Mouse (Mus musculus): ENCODE data around the gene Atp8b3. TPM values are rescaled to one million over a fixed set of nuclear protein-coding genes. Genes with fewer than 3 reads are reported as not detected.

The Atp8b3 gene
- 0.84 and 0.96 TPM in 2 replicates for polyA plus RNA-seq (2014; fragmentation: Nextera tagmentation; extraction: Ambion mirVana)

DNA sequence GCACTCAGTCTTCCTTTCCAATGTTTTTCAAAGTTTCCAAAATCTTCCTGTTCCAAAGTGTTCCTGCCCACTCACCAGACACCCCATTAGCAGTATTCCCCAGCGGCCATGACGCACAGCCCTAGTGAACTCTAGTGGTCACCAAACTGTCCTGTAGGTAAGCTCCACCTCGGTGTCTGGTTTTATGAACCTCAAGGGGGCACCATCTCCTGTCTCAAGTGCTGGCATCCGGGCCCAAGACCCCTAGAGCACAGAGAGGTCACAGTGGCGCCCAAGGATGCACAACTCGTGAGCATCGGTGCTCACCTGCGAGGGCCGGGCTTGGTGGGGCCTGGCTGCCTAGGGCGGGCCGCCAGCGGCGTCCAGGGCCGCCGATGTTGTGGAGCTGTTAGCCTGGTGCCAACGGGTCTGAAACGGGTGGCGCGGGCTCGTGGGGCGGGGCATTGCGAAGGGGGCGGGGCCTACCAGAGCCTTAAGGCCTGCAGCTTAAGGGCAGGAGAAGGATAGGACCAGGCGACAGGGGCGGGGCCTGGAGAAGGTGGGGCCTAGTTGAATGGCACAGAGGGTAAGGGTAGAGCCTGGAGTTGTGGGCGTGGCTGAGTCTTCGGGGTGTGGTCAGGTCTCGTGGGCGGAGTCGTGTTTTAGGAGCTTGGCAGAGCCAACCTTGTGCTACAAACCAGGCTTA is at the start of gene Atp8b3:
Gene Atp8b3 (minus strand): TSS at position 415 of the 685 bp plus-strand sequence.
- Histone ChIP-seq H3K27me3 (ENCODE audit: control insufficient read depth, insufficient read depth, low read length) (peaks cover 21% of the 10 kb centered on the region), H3K4me3 (ENCODE audit: low read depth, low read length) (no peak within 1 kb of the TSS), H3K4me1 (ENCODE audit: control insufficient read depth, insufficient read depth, low read length) (no peaks in the 10 kb centered on the region), H3K4me2 (ENCODE audit: low read depth) (0 out of 2 replicates have a peak within 1 kb of the TSS, but pooled peaks have one; percentile 7), H3K9me3 (ENCODE audit: control insufficient read depth, low read length) (no peaks in the 10 kb centered on the region), H3K36me3 (ENCODE audit: control insufficient read depth, insufficient read depth, low read length) (peaks cover 12% of the 10 kb centered on the region), H3K27ac (ENCODE audit: low read depth, low read length) (no peak within 1 kb of the TSS), H3K9ac (ENCODE audit: low read length) (no peak within 1 kb of the TSS)
- 1% methylated on average over 30 of the region's 30 CpGs for WGBS
- DNase-seq (ENCODE audit: low spot score) = peak; percentile 79
- peak; percentile 78 for ATAC-seq (ENCODE audit: insufficient read depth, low FRiP score, low TSS enrichment)

DNA sequence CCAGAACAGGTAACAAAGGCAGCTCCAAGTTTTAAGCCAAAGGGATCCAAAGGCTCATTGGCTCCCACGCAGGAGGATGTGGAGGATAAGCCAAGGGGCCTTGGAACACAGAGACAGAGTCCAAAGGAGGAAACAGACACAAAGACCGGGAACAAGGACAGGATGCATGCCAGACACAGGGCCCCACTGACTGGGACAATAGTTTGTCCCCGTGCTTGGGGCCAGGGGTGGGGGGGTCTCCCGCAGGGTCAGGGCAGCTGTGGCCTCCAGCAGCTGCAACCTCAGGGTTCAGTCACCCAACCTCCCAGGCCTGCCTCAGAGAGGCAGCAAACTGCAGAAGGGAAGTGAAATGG is 48.4 kb upstream of the Atp8b3 start:
- Histone ChIP-seq H3K27ac (ENCODE audit: low read depth, low read length) (0 out of 2 replicates have a peak overlapping the region, but pooled peaks have one; percentile 42), H3K4me1 (ENCODE audit: control insufficient read depth, insufficient read depth, low read length) (peaks cover 14% of the 10 kb centered on the region), H3K27me3 (ENCODE audit: control insufficient read depth, insufficient read depth, low read length) (no peaks in the 10 kb centered on the region), H3K9me3 (ENCODE audit: control insufficient read depth, low read length) (no peaks in the 10 kb centered on the region), H3K9ac (ENCODE audit: low read length) (no peak overlapping the region; the same call in 1 of the 2 replicates), H3K4me2 (ENCODE audit: low read depth) (no peak overlapping the region), H3K4me3 (ENCODE audit: low read depth, low read length) (no peak overlapping the region), H3K36me3 (ENCODE audit: control insufficient read depth, insufficient read depth, low read length) (peaks cover 2% of the 10 kb centered on the region)
- no peak for ATAC-seq (ENCODE audit: insufficient read depth, low FRiP score, low TSS enrichment)
- WGBS = 56% methylated on average over 3 of the region's 4 CpGs
- peak; percentile 37 for DNase-seq (ENCODE audit: low spot score)

DNA sequence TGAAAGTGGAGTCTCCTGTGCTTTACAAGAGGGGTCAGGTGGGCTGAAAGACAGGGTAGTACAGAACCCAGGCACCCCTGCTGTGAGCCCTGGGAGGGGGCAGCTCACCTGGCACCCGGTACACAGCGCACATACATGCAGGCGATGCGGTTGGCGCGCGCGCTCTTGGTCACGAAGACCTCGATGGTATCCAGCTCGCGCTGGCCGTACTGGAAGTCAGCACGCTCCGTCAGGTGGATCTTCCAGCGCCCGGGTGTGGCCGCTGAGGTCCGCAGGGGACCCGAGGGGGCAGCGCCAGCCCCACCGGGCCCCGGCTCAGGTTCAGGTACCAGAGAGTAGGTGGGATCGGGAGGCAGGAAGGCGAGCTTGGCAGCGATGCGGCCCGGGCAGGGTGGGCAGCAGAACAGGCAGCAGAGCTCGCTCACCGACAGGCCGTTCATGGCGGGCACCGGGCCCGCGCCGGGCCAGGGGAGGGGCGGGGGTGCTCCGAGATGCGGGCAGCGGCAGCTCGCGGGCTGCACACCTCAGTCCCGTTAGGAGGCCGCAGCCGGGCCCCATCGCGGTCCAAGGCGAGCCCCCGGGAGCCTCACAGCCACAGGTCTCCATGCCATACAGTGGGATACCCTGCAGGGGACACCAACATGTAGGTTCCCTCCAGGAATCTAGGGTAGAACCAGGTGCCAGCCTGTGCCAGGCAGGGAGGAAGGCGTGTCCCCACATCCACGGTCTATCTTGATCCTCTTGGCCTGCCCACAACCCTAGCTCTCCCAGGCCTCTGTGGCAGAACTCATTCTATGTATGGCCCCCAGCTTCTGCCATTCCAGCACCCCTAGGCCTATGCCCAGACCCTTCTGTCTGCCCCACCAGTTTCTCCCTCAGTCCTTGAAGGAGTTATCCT is 47.7 kb upstream of the Atp8b3 start:
- Histone ChIP-seq H3K4me2 (ENCODE audit: low read depth) (no peak overlapping the region), H3K27me3 (ENCODE audit: control insufficient read depth, insufficient read depth, low read length) (no peaks in the 10 kb centered on the region), H3K9ac (ENCODE audit: low read length) (no peak overlapping the region; the same call in 1 of the 2 replicates), H3K27ac (ENCODE audit: low read depth, low read length) (peak overlapping the region; percentile 42; the same call in 1 of the 2 replicates), H3K36me3 (ENCODE audit: control insufficient read depth, insufficient read depth, low read length) (peaks cover 2% of the 10 kb centered on the region), H3K9me3 (ENCODE audit: control insufficient read depth, low read length) (no peaks in the 10 kb centered on the region), H3K4me3 (ENCODE audit: low read depth, low read length) (no peak overlapping the region; the same call in 1 of the 2 replicates), H3K4me1 (ENCODE audit: control insufficient read depth, insufficient read depth, low read length) (peaks cover 14% of the 10 kb centered on the region)
- WGBS = 99% methylated on average over 35 of the region's 51 CpGs
- no peak for DNase-seq (ENCODE audit: low spot score)
- ATAC-seq (ENCODE audit: insufficient read depth, low FRiP score, low TSS enrichment) = no peak

DNA sequence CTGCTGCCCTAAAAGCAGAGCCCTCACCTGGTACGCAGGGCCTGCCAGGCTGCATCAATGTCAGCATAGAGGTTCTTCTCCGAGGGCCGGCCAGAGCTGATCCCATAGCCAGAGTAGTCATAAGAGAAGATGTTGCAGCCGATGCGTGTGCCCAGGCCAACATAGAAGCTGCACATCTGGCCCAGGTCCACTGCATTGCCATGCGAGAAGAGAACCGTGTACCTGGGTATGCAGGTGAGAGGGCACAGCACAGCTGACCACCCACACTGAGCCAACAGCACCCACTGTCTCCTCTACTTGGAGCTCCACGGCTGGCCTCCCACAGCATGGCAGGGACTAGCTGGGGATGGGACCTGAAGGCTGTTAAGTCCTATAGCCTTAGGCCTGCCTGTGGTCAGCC is 46.7 kb upstream of the Atp8b3 start:
- no peak for DNase-seq (ENCODE audit: low spot score)

DNA sequence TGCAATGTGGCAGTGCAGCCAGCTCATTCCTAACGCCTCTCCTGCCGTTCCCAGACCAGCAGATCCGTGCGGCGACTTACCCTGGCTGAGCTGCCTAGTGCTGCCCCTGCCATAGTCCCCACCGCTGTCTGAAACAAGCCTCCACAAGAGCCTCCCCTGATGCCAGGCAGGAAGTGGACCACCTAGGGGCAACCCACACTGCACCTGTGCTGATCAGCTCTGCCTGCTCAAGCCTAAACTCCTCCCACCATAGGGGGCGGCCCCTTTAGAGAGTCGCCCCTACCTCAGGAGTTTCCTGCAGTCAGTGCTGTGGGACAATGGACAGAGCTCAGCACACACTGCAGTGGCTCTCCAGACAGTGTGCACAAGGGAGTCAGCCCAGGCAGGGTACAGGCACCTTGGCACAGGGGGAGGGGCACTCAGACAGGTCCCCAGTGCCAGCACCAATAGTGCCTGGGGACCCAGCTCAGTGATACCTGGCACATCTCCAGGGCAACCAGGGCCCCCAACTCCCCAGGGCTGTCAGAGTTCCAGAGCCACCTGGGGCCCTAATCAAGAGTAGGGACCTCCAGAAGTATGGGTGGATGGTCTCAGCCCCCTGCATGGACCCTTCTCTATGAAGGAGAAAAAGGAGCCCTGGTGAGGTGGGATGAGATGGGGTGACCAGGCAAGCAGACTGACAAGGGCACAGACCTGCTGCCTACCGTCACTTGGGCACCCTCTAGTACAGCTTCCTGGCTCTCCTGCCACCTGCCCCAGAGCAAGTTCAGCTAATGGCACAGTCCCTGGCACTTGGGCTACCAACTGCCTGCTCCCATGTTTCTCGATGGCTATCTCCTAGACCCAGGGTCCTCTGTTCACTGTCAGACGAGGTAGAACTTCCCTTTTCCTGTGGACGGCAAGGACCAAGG is 46.0 kb upstream of the Atp8b3 start:
- peaks cover 2% of the 10 kb centered on the region for H3K36me3 ChIP-seq (ENCODE audit: control insufficient read depth, insufficient read depth, low read length)
- no peaks in the 10 kb centered on the region for H3K9me3 ChIP-seq (ENCODE audit: control insufficient read depth, low read length)
- no peak for DNase-seq (ENCODE audit: low spot score)
- WGBS = 82% methylated on average over 12 of the region's 12 CpGs
- H3K4me2 ChIP-seq (ENCODE audit: low read depth) = no peak overlapping the region
- H3K27ac ChIP-seq (ENCODE audit: low read depth, low read length) = no peak overlapping the region
- H3K27me3 ChIP-seq (ENCODE audit: control insufficient read depth, insufficient read depth, low read length) = no peaks in the 10 kb centered on the region
- peaks cover 14% of the 10 kb centered on the region for H3K4me1 ChIP-seq (ENCODE audit: control insufficient read depth, insufficient read depth, low read length)
- H3K4me3 ChIP-seq (ENCODE audit: low read depth, low read length) = no peak overlapping the region
- ATAC-seq (ENCODE audit: insufficient read depth, low FRiP score, low TSS enrichment) = no peak
- H3K9ac ChIP-seq (ENCODE audit: low read length) = no peak overlapping the region

More for the DNA sequence above, 46.7 kb upstream of the Atp8b3 start:
- Histone ChIP-seq H3K9ac (ENCODE audit: low read length) (no peak overlapping the region), H3K9me3 (ENCODE audit: control insufficient read depth, low read length) (no peaks in the 10 kb centered on the region), H3K4me2 (ENCODE audit: low read depth) (no peak overlapping the region), H3K4me1 (ENCODE audit: control insufficient read depth, insufficient read depth, low read length) (peaks cover 14% of the 10 kb centered on the region), H3K4me3 (ENCODE audit: low read depth, low read length) (0 out of 2 replicates have a peak overlapping the region, but pooled peaks have one; percentile 6), H3K27me3 (ENCODE audit: control insufficient read depth, insufficient read depth, low read length) (no peaks in the 10 kb centered on the region), H3K27ac (ENCODE audit: low read depth, low read length) (no peak overlapping the region), H3K36me3 (ENCODE audit: control insufficient read depth, insufficient read depth, low read length) (peaks cover 2% of the 10 kb centered on the region)
- WGBS = 92% methylated on average over 8 of the region's 8 CpGs
- no peak for ATAC-seq (ENCODE audit: insufficient read depth, low FRiP score, low TSS enrichment)

DNA sequence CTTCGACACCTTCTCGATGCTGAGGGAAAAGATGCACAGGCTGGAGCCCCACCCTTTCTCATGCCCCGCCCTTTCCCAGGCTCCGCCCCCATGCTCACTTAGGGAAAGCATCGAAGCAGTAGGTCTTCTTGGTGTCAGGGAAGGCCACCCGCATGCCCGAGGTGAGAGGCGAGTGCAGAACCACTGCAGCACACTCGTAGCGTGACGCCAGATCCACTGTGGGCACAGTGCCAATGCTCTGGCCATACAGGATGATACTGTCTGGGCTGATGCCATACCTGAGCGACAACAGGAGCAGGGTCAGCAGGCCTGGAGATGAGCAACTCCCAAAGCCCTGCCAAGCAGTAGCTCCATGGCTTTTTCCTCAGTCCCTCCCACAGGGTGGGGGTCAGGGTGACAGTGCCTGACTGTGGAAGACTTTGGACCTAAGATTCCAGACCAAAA is 45.1 kb upstream of the Atp8b3 start:
- no peak overlapping the region for H3K27ac ChIP-seq (ENCODE audit: low read depth, low read length)
- 72% methylated on average over 12 of the region's 12 CpGs for WGBS
- no peaks in the 10 kb centered on the region for H3K27me3 ChIP-seq (ENCODE audit: control insufficient read depth, insufficient read depth, low read length)
- H3K4me3 ChIP-seq (ENCODE audit: low read depth, low read length) = no peak overlapping the region
- no peak overlapping the region for H3K9ac ChIP-seq (ENCODE audit: low read length)
- H3K4me2 ChIP-seq (ENCODE audit: low read depth) = no peak overlapping the region
- H3K4me1 ChIP-seq (ENCODE audit: control insufficient read depth, insufficient read depth, low read length) = peaks cover 9% of the 10 kb centered on the region
- DNase-seq (ENCODE audit: low spot score) (no peak), ATAC-seq (ENCODE audit: insufficient read depth, low FRiP score, low TSS enrichment) (no peak)
- no peaks in the 10 kb centered on the region for H3K9me3 ChIP-seq (ENCODE audit: control insufficient read depth, low read length)
- H3K36me3 ChIP-seq (ENCODE audit: control insufficient read depth, insufficient read depth, low read length) = peaks cover 2% of the 10 kb centered on the region

DNA sequence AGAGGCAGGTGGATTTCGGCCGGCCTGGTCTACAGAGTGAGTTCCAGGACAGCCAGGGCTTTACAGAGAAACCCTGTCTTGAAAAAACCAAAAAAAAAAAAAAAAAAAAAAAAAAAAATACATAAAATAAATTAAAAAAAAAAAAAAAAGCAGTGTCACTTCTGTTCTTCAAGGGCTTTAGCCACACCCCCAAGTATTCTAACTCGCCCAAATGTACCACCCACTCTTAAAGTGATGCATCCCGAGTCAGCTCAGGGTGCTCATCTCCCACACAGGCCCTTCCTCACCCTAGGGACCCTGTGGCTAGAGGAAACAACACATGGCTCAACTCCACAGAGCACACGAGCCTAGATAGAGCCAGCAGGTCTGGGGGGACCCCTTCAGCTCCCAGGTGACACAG is 44.1 kb upstream of the Atp8b3 start:
- no peak overlapping the region for H3K9ac ChIP-seq (ENCODE audit: low read length)
- H3K27ac ChIP-seq (ENCODE audit: low read depth, low read length) = no peak overlapping the region
- H3K9me3 ChIP-seq (ENCODE audit: control insufficient read depth, low read length) = no peaks in the 10 kb centered on the region
- no peaks in the 10 kb centered on the region for H3K27me3 ChIP-seq (ENCODE audit: control insufficient read depth, insufficient read depth, low read length)
- H3K4me1 ChIP-seq (ENCODE audit: control insufficient read depth, insufficient read depth, low read length) = peaks cover 2% of the 10 kb centered on the region; the same call in 1 of the 2 replicates
- 89% methylated on average over 5 of the region's 5 CpGs for WGBS
- H3K4me3 ChIP-seq (ENCODE audit: low read depth, low read length) = no peak overlapping the region
- H3K4me2 ChIP-seq (ENCODE audit: low read depth) = no peak overlapping the region
- DNase-seq (ENCODE audit: low spot score) (no peak), ATAC-seq (ENCODE audit: insufficient read depth, low FRiP score, low TSS enrichment) (no peak)
- H3K36me3 ChIP-seq (ENCODE audit: control insufficient read depth, insufficient read depth, low read length) = peaks cover 2% of the 10 kb centered on the region

DNA sequence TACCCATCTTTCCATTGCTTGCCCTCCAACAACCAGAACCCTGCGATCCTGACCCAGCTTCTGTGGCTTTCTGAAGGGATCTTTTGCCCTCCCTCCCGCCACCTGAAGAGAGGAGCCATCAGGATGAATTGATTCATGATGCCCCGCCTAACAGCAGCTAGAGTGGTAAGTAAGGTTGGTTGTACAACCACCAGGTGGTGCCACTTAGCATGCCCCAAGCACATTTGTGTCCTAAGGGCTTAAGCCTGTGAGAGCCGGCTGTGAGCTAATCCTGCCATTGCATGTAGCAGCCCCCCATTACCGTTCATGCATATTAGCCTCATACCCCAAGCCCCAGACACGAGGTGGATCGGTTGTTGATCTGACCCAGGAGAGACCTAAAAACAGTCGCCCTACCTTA is 40.0 kb upstream of the Atp8b3 start:
- no peak overlapping the region for H3K9ac ChIP-seq (ENCODE audit: low read length)
- H3K4me1 ChIP-seq (ENCODE audit: control insufficient read depth, insufficient read depth, low read length) = peaks cover 8% of the 10 kb centered on the region
- no peaks in the 10 kb centered on the region for H3K9me3 ChIP-seq (ENCODE audit: control insufficient read depth, low read length)
- peak overlapping the region; percentile 98 for H3K4me2 ChIP-seq (ENCODE audit: low read depth)
- no peak overlapping the region for H3K27ac ChIP-seq (ENCODE audit: low read depth, low read length)
- no peaks in the 10 kb centered on the region for H3K36me3 ChIP-seq (ENCODE audit: control insufficient read depth, insufficient read depth, low read length)
- peak overlapping the region; percentile 78; the same call in 1 of the 2 replicates for H3K4me3 ChIP-seq (ENCODE audit: low read depth, low read length)
- ATAC-seq (ENCODE audit: insufficient read depth, low FRiP score, low TSS enrichment) (no peak), DNase-seq (ENCODE audit: low spot score) (no peak)
- no peaks in the 10 kb centered on the region for H3K27me3 ChIP-seq (ENCODE audit: control insufficient read depth, insufficient read depth, low read length)
- WGBS = 8% methylated on average over 8 of the region's 8 CpGs
